Mouse (Mus musculus): Measurements from ENCODE around the gene Nap1l4.

DNA sequence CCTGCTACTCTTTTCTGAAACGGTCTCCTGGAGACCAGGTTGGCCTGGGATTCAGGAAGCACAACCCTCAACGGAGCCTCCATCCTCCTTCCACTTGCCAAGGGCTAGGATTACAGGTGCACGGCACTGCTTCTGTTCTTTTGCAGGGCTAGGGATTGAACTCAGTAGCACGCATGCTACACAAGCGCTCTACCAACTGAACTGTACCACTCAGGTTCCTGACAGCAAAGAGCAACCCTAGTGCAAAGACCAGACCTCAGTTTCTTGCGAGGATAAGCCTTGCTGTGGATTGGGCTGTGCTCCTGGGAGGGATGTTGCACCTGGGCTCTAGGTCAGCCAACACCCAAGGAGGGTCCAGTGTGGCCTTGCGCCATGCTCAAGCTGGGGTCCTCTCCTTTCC, 42.6 kb downstream of the Nap1l4 start:
- TF ChIP-seq EP300 (IDR thresholded peaks at IDR 0.05; ENCODE audit: insufficient read depth, low read depth, low read length) = no peak
- no peak for TF ChIP-seq CTCF (IDR thresholded peaks at IDR 0.05)
- no peak for TF ChIP-seq POLR2A (IDR thresholded peaks at IDR 0.05; ENCODE audit: insufficient read depth, low read depth, low read length)

Measured in heart, adult 2 months (tissue).